Mouse (Mus musculus): ENCODE data around the gene Dad1.
"Not testable (repeated sequence)": the region's sequence is repeated elsewhere in the genome, so short reads cannot be mapped to it uniquely, and the experiment has no call there.

Dad1 gene

GRCm38 (mm10) chr14:54246232-54246631 is 7.7 kb downstream of the Dad1 start:
- no peak for DNase-seq (ENCODE audit: low spot score)

GRCm38 (mm10) chr14:54244183-54244582 is 9.7 kb downstream of the Dad1 start:
- DNase-seq (ENCODE audit: low spot score), result no peak

- DNase-seq (ENCODE audit: low spot score), result no peak
Measured at GRCm38 (mm10) chr14:54240542-54240941, 13.4 kb downstream of the Dad1 start.

- peak; percentile 91 for DNase-seq (ENCODE audit: low spot score)
Measured at GRCm38 (mm10) chr14:54239002-54239736, 14.7 kb downstream of the Dad1 start.

- DNase-seq (ENCODE audit: low spot score), result no peak
Measured at GRCm38 (mm10) chr14:54236881-54237280, 17.0 kb downstream of the Dad1 start.

- DNase-seq (ENCODE audit: low spot score), result no peak
Measured at GRCm38 (mm10) chr14:54235825-54236540, 17.9 kb downstream of the Dad1 start.

- no peak for DNase-seq (ENCODE audit: low spot score)
Measured at GRCm38 (mm10) chr14:54234231-54235040, 19.5 kb downstream of the Dad1 start.

GRCm38 (mm10) chr14:54233559-54234143 is 20.3 kb downstream of the Dad1 start:
- DNase-seq (ENCODE audit: low spot score), result no peak

- no peak for DNase-seq (ENCODE audit: low spot score)
Measured at GRCm38 (mm10) chr14:54232811-54233558, 20.9 kb downstream of the Dad1 start.

GRCm38 (mm10) chr14:54232143-54232542 is 21.8 kb downstream of the Dad1 start:
- DNase-seq (ENCODE audit: low spot score), result no peak

- no peak for DNase-seq (ENCODE audit: low spot score)
Measured at GRCm38 (mm10) chr14:54231176-54231956, 22.5 kb downstream of the Dad1 start.

GRCm38 (mm10) chr14:54230638-54231150 is 23.2 kb downstream of the Dad1 start:
- no peak for DNase-seq (ENCODE audit: low spot score)

GRCm38 (mm10) chr14:54229849-54230248 is 24.1 kb downstream of the Dad1 start:
- not testable (repeated sequence) for DNase-seq (ENCODE audit: low spot score)

- DNase-seq (ENCODE audit: low spot score), result no peak
Measured at GRCm38 (mm10) chr14:54228933-54229713, 24.8 kb downstream of the Dad1 start.

- no peak for DNase-seq (ENCODE audit: low spot score)
Measured at GRCm38 (mm10) chr14:54228501-54228900, 25.4 kb downstream of the Dad1 start.

- peak; percentile 78 for DNase-seq (ENCODE audit: low spot score)
Measured at GRCm38 (mm10) chr14:54227911-54228451, 25.9 kb downstream of the Dad1 start.

- no peak for DNase-seq (ENCODE audit: low spot score)
Measured at GRCm38 (mm10) chr14:54226911-54227811, 26.7 kb downstream of the Dad1 start.

GRCm38 (mm10) chr14:54225725-54226124 is 28.2 kb downstream of the Dad1 start:
- no peak for DNase-seq (ENCODE audit: low spot score)
